Mouse (Mus musculus) midbrain, postnatal 0 days (tissue): ENCODE results near the gene Wwox. TPM values are rescaled to one million over a fixed set of nuclear protein-coding genes. Genes with fewer than 3 reads are reported as not detected.

Experiments used
- ATAC-seq: fragments of 200-750 bp; cut with Nextera tagmentation; 2 replicates; pipeline ENCODE4 v1.8.0; 2017; ENCODE audit warnings: moderate number of reproducible peaks, mild to moderate bottlenecking, moderate TSS enrichment, moderate library complexity; ENCODE audit not compliant: low FRiP score
- DNase-seq: peaks from one replicate; pipeline ENCODE4 v3.0.0-alpha.2; 2015; ENCODE audit warnings: low spot score
- H3K27ac ChIP-seq: fragments of 300-500 bp; sonication (generic); 2 replicates; pipeline ENCODE4 v1.5.1; 2014; ENCODE audit warnings: low read depth, mild to moderate bottlenecking, low read length, mixed read lengths
- H3K27me3 ChIP-seq: fragments of 300-500 bp; sonication (generic); 2 replicates; pipeline ENCODE4 v1.6.1; 2014; ENCODE audit warnings: low read length, control low read depth, mixed read lengths; ENCODE audit not compliant: insufficient read depth
- H3K36me3 ChIP-seq: fragments of 300-500 bp; sonication (generic); 2 replicates; pipeline ENCODE4 v1.6.1; 2014; ENCODE audit warnings: low read length, control low read depth, mixed read lengths; ENCODE audit not compliant: insufficient read depth
- H3K4me1 ChIP-seq: fragments of 300-500 bp; sonication (generic); 2 replicates; pipeline ENCODE4 v1.6.1; 2014; ENCODE audit warnings: mild to moderate bottlenecking, control low read depth, antibody characterized with exemption, low read length, mixed read lengths; ENCODE audit not compliant: insufficient read depth
- H3K4me2 ChIP-seq: fragments of 300-500 bp; sonication (generic); 2 replicates; pipeline ENCODE4 v1.6.1; 2014; ENCODE audit warnings: low read depth, mild to moderate bottlenecking, low read length, mixed read lengths; ENCODE audit not compliant: poor library complexity, severe bottlenecking
- H3K4me3 ChIP-seq: fragments of 300-500 bp; sonication (generic); 2 replicates; pipeline ENCODE4 v1.5.1; 2014; ENCODE audit warnings: low read depth, mild to moderate bottlenecking, low read length, moderate library complexity
- H3K9ac ChIP-seq: fragments of 300-500 bp; sonication (generic); replicated peaks from 2 replicates; pipeline ENCODE4 v1.6.1; 2014; ENCODE audit warnings: mild to moderate bottlenecking, low read length, moderate library complexity, mixed read lengths; ENCODE audit not compliant: poor library complexity, severe bottlenecking
- H3K9me3 ChIP-seq: fragments of 300-500 bp; sonication (generic); 2 replicates; pipeline ENCODE4 v1.6.1; 2016; ENCODE audit warnings: low read length, control low read depth
- CTCF ChIP-seq: IDR thresholded peaks from 2 replicates; pipeline ENCODE4 v1.5.1; 2016; ENCODE audit warnings: antibody characterized with exemption, mild to moderate bottlenecking
- WGBS: fragments of 180-500 bp; shearing (Covaris S2); extraction: QIAGEN DNeasy Blood & Tissue Kit; methylation state at CpG from one replicate; pipeline ENCODE4 v1.1.7; 2014; 5-methylcytosine and 5-hydroxymethylcytosine counted together
- polyA plus RNA-seq: library from polyadenylated mRNA; unstranded; fragments of >200 nt; fragmentation: Nextera tagmentation; extraction: Ambion mirVana; gene quantifications from 2 replicates; pipeline ENCODE4 v1.2.1, GENCODE M21; 2015
- total RNA-seq: library from RNA; depleted of rRNA; stranded (reverse); fragments of >200 nt; gene quantifications from 2 replicates; pipeline ENCODE4 v1.2.3, GENCODE M21; 2014

Wwox gene
- total and polyA plus RNA-seq, 2 experiments from 2014 or later = 15.4 to 17.2 TPM

GRCm38 (mm10) chr8:114688732-114689131, 249.3 kb downstream of the Wwox start:
- TF ChIP-seq CTCF = no peak
- no peak for DNase-seq
- Histone ChIP-seq H3K27ac (no peak overlapping the region), H3K36me3 (no peaks in the 10 kb centered on the region), H3K4me2 (no peak overlapping the region), H3K4me3 (no peak overlapping the region), H3K4me1 (no peaks in the 10 kb centered on the region), H3K9ac (no peak overlapping the region), H3K27me3 (no peaks in the 10 kb centered on the region), H3K9me3 (no peaks in the 10 kb centered on the region)
- ATAC-seq = no peak
- 80% methylated on average over 11 of the region's 11 CpGs for WGBS

- ATAC-seq = no peak
- Histone ChIP-seq H3K4me1 (no peaks in the 10 kb centered on the region), H3K9ac (no peak overlapping the region), H3K4me2 (no peak overlapping the region), H3K4me3 (no peak overlapping the region), H3K36me3 (no peaks in the 10 kb centered on the region), H3K9me3 (no peaks in the 10 kb centered on the region), H3K27ac (no peak overlapping the region), H3K27me3 (no peaks in the 10 kb centered on the region)
- 89% methylated on average over 4 of the region's 4 CpGs for WGBS
- DNase-seq = no peak
- no peak for TF ChIP-seq CTCF
Observed at GRCm38 (mm10) chr8:114694566-114695198, 255.2 kb downstream of the Wwox start.

GRCm38 (mm10) chr8:114703517-114703916, 264.1 kb downstream of the Wwox start:
- peaks cover 3% of the 10 kb centered on the region; the same call in 1 of the 2 replicates for H3K4me1 ChIP-seq
- no peaks in the 10 kb centered on the region for H3K36me3 ChIP-seq
- ATAC-seq (no peak), DNase-seq (no peak)
- H3K27me3 ChIP-seq = no peaks in the 10 kb centered on the region
- no peak overlapping the region for H3K9ac ChIP-seq
- no peak overlapping the region for H3K4me3 ChIP-seq
- WGBS = 70% methylated on average over 5 of the region's 5 CpGs
- TF ChIP-seq CTCF = no peak
- no peak overlapping the region for H3K27ac ChIP-seq
- no peak overlapping the region for H3K4me2 ChIP-seq
- H3K9me3 ChIP-seq = no peaks in the 10 kb centered on the region

- Histone ChIP-seq H3K9me3 (no peaks in the 10 kb centered on the region), H3K36me3 (no peaks in the 10 kb centered on the region), H3K4me3 (no peak overlapping the region), H3K27me3 (no peaks in the 10 kb centered on the region), H3K4me1 (peaks cover 3% of the 10 kb centered on the region; the same call in 1 of the 2 replicates), H3K4me2 (no peak overlapping the region), H3K27ac (0 out of 2 replicates have a peak overlapping the region, but pooled peaks have one; percentile 18), H3K9ac (no peak overlapping the region)
- 37% methylated on average over 15 of the region's 15 CpGs for WGBS
- no peak for TF ChIP-seq CTCF
- DNase-seq (no peak), ATAC-seq (no peak)
Observed at GRCm38 (mm10) chr8:114707538-114708138, 268.2 kb downstream of the Wwox start.

- Histone ChIP-seq H3K27me3 (no peaks in the 10 kb centered on the region), H3K36me3 (no peaks in the 10 kb centered on the region), H3K4me2 (no peak overlapping the region), H3K9me3 (no peaks in the 10 kb centered on the region), H3K9ac (no peak overlapping the region), H3K4me1 (no peaks in the 10 kb centered on the region), H3K27ac (no peak overlapping the region), H3K4me3 (no peak overlapping the region)
- WGBS = 60% methylated on average over 13 of the region's 13 CpGs
- ATAC-seq (no peak), DNase-seq (peak; percentile 27)
- peak; percentile 57 for TF ChIP-seq CTCF
Observed at GRCm38 (mm10) chr8:114715318-114716070, 276.0 kb downstream of the Wwox start.
